Mouse (Mus musculus) brain, adult 2 months (tissue): ENCODE data around the gene Iqsec3.

Source experiments
- DNase-seq: peaks from one replicate; pipeline ENCODE4 v3.0.0; 2011; ENCODE audit warnings: low read depth, low spot score

The Iqsec3 gene

DNA sequence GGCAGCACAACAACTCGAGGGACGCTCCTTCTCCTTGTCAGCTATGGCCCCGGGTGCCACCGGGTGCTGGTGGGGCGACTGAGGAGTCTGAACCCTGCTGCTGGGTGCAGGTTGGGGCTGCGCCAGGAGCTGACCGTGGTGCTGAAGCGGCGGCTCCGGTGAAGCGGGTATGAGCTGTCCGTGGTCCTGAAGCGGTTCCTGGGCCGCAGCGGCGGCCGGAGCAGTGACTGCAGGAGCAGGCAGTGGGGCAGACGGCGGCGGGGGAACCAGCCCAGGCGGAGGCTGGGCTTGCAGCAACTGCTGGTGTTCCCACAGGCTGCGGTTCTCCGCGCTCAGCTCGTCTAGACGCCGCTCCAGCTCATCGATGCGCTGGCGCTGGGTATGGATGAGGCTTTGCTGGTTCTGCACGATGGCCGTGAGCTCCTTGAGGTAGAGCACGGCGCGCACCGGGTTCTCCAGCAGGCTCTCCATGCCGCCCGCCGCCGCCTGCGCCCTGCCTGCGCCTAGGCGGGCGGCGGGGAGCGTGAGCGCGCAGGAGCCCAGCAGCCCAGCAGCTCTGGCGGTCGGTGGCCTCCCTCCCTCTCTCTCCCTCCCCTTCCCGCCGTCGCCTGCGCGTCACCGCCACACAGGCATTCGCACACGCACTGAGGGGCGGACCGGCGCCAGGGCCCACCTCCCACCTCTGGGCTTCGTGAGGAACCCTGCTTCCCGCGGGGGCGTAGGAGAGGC, at the start of gene Iqsec3:
Gene Iqsec3, minus strand, starts transcription at position 586 of the 729 bp plus-strand sequence.
- peak; percentile 94 for DNase-seq

DNA sequence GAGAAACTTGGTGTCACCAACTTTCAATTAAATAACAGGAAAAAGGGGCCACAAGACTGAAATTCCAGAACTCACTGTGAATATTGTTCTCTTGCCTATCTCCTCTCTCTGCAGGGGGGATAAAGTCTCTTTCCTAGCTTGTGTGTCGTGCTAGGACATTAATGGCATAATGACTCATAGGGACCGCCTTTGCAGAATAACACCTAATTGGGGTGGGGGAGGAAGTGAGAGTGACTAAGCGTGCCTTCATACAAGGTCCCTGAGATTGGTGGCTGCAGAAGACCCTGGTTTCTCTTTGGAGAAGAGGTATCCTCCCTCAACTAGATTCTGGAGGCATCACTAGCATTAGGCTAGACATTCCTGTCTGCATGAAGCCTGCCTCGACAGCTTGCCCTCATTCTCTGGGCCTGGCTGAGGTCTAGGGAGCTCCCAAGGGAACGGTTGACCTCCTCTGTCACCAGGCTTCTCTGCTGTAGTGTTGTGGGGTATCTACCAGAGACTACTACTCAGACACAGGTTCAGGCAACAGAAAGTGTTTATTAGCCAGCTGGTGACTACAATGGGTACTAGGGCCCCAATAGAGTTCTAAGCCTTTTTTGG, 48.7 kb upstream of the Iqsec3 start:
- DNase-seq = peak; percentile 67

DNA sequence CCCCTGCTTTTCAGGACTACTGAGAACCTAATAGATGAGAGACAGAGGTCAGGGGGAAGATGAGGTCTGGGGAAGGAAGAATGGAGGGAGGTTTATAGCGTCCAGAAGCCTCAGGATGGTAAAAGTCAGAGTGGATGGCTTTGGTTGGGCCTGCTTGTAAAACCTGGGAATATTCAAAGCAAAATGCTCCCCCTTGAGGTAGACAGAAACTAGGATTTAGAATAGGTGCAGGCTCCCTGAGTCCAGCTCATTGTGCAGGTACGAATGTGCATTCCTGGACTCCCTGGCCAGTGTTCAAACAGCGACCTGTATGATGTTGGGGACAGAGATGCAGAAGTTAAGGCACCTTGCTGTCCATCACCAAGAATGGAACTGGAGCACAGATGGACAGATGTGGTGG, 47.6 kb upstream of the Iqsec3 start:
- DNase-seq = peak; percentile 47

DNA sequence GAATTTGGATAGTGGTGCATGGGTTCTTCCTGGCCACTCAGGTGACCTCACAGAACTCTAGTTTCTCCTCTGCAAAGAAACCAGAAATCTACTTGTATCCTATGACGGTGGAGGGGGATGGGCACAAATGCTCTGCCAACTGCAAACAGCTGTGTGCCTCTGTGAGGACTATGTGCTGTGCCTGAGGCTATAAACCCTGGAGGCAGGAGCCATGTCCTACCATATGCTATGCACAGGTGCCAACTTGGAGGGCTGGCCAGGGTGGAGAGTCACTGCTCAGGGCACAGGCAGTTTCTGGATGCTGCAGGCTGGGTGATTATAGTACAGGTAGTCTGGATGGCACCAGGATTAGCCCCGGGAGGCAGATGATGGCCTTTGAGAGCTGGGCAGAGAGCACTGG, 46.4 kb upstream of the Iqsec3 start:
- DNase-seq = peak; percentile 26

DNA sequence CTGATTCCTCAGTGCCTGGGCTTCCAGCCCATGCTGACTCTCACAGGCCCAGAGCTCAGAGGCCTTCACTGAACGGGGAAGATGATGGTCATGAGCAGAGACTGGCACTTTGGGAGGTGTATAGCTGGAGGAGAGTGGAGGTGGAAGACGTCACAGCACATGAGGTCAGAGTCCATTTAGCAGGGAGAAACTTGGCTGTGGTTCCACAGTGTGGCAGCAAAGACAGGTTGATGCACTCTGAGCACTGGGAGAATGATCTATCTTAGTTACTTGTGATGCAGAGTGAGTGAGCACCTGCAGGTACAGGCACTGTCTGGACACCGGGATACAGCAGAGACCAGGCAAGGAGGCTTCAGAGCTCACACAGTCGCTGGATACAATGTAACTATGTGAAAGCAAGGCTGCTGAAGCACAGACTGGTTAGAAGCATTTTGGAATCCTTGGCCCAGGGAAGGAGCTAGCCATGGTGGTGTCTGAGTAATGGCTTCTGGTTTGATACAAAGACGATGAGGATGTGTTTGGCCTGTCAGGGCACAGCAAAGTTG, 45.9 kb upstream of the Iqsec3 start:
- DNase-seq = no peak

DNA sequence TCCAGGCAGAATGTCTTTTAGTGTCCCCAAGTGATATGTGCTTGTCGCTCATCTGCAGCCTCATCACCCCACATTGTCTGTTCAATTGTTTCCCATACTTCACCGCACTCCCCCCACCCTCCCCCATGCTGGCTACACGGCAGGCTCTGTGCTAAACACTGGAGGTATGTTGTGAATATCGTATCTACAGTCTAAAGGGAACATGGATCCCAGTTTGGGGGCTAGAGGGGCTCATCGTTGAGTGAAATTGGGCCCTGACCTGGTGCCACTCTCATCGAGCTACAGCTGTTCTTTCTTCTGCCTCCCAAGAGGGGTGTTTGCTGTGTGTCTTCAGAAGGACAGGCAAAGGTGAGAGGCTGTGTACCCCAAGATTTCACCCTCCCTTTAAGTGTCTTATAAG, 44.2 kb upstream of the Iqsec3 start:
- DNase-seq = no peak

DNA sequence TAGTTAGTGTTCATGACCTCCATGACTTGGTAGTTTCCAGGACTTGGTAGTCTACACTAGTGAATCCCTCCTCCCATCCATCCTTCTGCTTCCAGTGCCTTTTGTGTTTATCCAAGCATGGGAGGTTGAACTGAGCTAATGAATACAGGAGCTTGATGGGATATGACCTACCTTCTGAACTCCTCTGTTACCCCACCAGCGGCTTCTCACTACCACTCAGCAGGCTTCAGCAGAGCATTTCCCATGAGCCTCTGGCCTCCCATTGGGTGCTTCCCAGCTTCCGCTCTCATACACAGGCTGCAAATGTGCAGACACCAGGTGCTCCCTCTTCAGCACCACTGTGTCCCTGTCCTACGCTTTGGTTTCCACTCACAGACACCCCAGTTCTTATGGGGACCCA, 36.9 kb upstream of the Iqsec3 start:
- DNase-seq = no peak

DNA sequence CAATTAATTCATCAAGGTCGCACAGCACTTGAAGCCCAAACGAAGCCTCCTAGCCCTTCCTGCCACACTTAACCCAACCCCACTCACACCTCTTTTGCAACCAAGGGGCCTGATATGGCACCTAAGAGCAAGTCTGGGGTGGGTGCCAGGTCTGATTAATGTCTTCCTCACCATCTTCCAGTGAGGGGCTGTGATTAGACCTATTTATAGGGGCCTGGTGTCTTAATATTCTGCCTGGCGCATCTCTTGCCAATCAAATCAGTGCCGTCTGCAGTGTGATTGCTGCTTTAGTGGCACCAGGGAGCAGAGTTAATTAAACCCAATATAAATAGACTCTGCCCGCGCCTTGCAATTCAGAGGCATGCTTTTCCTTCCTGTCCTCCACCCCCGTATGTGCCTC, 36.4 kb upstream of the Iqsec3 start:
- DNase-seq = peak; percentile 37

DNA sequence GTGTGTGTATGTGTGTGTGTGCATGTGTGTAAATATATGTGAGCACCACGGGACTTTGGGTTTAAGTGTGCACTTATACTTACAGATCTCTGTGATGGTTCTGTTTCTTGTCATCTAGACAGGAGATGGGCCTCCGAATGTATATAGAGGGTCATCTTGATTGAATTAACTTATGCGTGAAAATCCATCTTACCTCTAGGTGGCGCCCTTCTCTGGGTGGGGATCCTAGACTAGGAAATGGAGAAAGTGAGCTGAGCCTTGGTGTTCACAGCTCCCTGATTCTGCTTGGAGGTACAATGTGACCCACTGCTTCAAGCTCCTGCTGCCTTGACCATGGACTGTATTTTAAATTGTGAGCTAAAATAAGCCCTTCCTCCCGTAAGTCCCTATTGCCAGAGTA, 34.8 kb upstream of the Iqsec3 start:
- DNase-seq = peak; percentile 22

DNA sequence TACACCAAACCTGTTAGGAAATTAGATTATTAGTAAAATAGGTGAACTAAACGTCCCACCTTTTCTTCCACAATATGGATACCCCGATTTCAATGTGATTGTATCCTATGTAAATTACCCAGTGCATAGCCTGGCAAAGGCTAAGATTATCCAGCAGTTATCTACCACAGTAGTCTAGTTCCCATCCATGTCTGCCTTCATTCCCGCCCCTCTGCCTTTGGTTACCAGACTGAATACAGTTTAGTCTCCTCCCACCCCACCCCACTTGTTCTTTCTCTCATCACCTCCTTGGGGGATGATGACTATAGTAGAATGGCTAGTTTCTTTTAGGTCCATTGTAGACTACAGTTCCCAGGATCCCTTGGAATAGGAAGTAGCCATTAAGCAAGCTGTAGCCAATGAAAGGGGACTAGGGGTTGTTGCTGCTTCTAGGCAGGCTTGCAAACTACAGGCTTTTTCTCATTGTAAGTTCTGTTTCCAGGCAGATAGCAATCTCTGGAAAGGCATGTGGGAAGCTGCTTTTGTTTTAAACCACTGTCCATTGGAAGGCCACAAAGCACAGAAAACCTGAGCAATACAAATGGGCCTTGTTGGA, 27.7 kb upstream of the Iqsec3 start:
- DNase-seq = peak; percentile 59

DNA sequence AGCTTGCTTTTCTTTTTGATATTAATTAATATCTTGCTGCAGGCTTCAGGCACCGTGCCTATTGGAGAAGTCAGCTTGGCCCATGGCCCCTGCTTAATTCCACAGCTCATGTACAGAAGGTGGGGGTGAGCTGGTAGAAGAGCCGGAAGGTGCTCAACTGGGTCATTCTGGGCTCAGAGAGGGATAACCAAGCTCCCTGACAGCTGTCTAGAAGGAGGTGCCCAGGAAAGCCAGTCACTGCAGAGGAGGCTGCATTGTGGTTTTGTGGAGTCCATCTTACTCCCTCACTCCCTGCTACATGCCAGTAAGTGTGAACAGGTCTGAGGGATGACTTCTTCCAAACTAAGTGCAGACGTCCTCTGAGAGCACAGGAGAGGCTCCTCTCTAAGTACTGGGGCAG, 26.4 kb upstream of the Iqsec3 start:
- DNase-seq = no peak

DNA sequence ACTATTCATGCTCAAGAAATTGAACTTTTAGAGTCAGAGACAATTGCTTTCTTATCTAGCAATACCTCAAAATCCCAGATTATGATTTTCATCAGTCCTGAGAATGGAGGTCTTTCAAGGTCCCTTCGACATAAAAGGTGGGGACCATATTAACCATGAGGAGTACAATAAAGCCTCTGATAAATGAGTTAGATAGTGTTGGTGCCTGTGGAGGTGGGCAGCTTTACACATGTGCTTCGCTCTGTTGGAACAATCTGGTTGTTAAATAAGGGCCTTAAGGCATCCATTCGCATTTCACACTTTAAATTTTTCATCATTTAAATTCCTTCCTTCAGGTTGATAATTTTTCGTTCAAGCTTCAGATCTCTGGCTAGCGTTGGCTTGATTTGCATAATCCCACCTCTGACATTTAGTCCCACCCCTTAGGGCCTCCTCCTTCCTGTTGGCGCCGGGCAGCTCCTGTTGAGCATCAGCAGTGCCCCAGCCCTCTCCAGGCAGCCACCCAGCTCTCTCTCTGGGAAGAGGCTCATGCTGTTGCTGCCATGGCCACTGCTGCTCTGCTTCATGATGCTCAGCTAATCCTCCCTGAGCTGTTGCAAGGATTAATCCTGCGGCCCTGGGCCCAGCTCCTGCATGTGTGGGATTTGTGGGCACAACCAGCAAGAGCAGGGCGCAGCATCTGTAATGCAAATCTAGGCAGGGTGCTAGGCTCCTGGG, 25.5 kb upstream of the Iqsec3 start:
- peak; percentile 56 for DNase-seq

DNA sequence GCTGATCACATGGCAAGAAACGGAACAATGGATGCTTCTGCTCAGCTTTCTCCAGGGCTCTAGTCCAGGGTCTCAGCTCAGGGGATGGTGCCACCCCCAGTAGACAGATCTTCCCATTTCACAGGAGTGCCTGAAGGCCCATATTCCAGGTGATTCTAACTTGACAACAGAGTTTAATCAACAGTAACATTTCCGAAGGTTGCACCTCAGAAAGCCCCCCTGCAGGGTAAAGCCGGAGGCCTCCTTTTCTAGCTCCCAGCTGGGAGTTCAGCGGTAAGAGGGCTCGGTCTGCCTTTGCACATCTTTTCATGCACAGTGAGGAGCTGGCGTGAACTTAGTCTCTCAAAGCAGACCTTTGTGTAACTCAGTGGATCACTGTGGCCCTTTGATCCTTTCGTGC, 22.1 kb upstream of the Iqsec3 start:
- DNase-seq = no peak

DNA sequence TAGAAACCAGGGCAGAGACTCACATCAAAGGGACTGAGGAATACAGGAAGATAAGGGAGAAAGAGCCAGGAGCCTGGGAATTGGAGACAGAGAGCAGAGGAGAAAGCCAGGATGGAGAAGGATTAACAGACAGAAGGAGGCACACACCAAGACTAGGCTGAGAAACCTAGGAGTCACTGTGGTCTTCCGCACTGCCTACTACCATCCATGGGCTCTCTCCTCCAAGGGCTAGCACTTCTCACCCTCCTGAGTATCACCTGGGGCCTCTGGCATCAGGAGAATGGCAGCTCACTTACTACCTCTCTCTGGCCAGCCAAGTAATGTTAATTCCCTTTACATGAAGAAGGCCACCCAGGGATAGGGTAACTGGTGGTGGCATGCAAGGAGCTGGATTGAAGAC, 21.5 kb upstream of the Iqsec3 start:
- no peak for DNase-seq

DNA sequence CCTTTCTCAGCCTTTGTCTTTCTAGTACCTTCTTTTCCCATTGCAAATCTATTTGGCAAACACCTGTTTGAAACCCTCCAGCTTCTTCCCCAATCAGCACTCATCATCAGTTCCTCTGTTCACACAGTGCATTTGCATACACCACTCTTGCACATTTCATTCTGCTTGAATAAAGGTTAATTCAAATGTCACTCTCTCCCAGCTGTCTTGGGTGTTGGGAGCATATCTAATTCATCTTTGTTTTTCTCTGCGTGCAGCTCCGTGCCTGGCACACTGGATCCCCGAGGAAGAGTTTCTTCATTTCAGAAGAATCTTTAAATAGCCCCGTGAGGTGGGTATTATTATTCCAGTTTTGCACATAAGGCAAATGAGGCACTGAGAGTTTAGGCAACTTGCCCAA, 20.8 kb upstream of the Iqsec3 start:
- DNase-seq = no peak

DNA sequence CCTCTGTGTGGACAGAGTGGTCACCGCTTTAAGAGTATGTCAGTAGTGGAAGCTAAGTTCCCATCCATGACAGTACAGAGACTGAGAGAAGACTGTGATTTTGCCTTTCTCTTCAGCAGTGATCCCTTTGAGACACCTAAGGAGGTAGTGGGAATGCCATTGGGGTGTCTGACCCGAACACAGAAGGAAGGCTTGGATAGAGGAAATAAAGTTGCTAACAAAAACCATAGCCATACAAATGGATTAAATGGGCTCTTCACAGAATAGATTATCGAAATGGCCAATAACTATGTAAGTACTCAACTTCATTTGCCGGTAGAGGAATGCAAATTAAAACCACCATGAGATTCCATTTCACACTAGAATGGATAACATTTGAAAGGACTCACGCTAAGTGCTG, 17.9 kb upstream of the Iqsec3 start:
- DNase-seq = no peak

DNA sequence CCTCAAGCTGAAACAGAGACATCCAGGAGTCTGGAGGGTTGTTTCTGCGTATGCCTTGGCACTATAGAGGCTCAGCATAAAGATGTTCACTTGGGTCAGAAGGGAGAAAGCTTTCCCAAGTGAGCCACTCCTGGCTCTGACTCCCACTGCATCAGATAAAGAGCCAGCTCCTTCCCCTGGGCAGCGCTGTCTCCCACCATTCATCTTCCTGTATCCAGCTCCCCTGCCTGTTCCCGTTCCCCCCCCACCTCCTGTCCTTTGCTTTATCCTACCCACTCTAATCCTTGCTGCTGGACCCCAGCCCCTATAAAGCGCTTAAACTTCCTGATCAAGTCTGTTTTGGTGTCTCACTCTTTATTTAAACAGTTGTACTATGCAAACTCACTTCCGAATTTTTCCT, 1.2 kb downstream of the Iqsec3 start:
- DNase-seq = peak; percentile 54

DNA sequence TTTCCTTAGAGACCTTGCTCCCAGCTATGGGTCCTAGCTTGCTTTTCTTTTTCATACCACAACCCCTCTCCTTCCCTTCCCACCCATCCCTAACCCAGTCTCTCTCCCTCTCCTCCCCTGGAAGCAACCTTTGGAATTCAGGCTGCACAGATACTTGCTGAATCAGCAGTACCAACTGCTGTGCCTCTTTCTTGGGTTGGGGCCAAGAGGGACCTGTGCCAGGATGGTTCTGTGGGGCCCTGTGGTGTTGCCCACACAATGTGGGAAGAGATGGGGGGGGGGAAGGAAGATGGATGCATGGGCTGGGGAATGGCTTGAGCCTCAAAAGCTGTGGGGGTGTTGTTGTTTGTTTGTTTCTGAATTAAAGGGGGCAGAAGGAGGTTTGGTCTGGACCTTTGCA, 5.2 kb downstream of the Iqsec3 start:
- no peak for DNase-seq

DNA sequence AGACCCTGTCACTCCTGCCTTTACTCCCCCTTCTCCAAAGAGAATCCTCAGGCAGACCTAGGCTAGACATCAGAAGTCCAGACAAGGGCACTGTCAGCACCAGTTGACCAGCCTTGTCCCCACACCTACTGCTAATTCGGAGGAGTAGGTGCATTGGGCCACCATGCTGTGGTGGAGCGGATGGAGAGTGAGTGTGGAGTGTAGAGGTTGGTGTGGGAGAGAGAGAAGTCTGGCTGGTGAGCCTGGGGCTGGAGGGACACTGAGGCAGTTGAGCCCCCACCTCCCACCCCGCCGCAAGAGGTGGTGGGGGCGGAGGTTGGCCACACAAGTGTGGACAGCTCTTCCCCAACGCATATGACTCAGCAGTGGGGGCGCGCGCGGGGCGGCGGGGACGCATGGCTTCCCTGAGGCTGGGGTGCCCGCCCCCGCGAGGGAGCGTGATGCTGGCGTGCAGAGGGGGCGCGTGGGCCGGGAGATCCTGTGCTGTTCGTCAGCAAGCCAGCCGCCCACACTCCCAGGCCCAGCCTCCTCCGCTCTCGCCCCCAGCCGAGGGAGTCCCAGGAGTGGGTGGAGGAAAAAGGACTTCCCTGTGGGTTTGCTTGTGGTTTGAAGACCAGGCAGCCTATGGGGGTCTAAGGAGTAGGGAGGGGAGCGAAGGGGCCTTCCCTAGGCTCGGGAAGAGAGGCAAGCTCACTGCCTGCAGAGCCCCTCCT, 10.7 kb downstream of the Iqsec3 start:
- no peak for DNase-seq

DNA sequence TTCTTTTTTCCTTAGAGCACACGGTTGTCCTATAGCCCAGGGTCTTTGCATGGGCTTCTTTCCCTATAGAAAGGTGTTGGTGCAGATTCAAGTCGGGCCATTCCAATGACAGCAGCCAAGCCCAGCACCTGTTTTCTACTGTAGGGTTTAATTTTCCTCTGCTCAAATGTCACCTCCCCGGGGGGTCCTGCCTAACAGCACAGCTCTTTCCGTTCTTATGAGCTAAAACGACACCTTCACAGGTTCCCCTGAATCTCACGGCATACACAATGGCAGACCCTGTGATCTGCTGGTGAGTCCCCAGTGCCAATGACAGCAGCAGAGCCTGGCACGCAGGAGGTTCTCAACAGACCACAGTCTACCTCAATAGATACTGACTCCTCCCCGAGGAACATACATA, 16.1 kb downstream of the Iqsec3 start:
- DNase-seq = no peak

DNA sequence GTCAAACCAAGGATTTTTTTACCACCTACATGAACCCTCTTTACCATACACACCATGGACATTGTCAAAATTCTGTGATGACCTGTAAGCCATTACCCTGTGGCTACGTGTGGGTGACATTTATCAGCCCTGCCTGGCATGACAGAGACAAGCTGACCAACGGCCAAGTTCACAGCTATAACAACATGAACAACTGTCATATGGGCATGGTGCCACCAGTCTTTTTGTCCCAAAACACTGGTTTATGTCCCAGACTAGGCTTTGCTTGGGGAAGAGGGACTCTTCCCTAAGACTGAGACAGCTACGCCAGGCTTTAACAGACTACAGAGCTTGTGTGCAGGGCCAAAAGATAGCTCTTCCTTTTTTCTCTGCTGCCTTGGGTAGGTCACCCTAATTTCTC, 16.8 kb downstream of the Iqsec3 start:
- DNase-seq = no peak
